Mouse (Mus musculus) mesoderm, embryonic 11.5 days (tissue): Measurements from ENCODE around the gene Sec23a.
"Not testable (repeated sequence)": the region's sequence is repeated elsewhere in the genome, so short reads cannot be mapped to it uniquely, and the experiment has no call there.

Source experiments
- DNase-seq: peaks from one replicate; pipeline ENCODE4 v3.0.0-alpha.2; 2012; ENCODE audit warnings: low read depth, low spot score

Gene Sec23a

DNA sequence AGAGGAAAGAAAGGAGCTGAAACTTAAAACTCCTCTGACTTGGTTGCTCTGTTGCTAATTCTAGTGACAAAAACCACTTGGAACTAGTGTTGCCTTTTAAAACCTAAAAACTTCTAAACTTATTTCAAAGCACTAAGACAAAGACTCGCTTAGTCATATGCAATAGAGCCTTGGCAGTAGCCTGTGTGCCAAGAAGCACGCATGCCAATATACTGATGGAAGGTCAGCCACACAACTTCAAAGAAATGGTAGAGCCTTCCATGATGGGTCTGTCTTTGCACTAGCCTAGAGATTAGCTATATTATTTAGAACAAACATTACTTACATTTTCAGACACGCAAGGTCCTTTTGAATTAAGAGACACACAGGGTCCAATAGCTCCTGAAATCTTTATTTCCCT is 26.1 kb downstream of the Sec23a start:
- no peak for DNase-seq

DNA sequence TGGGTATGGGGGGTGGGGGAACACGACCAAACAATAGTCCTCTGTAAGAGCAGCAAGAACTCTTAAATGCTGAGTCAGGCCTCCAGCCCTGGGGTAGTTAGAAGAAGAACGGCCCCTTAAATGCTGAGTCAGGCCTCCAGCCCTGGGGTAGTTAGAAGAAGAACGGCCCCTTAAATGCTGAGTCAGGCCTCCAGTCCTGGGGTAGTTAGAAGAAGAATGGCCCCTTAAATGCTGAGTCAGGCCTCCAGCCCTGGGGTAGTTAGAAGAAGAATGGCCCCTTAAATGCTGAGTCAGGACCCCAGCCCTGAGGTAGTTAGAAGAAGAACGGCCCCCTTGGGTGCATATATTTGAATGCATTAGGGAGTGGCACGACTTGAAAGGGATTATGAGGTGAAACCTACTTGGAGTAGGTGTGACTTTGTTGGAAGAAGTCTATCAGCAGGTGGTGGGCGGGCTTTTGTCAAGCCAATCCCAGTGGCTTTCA is 30.6 kb downstream of the Sec23a start:
- DNase-seq, result not testable (repeated sequence)

DNA sequence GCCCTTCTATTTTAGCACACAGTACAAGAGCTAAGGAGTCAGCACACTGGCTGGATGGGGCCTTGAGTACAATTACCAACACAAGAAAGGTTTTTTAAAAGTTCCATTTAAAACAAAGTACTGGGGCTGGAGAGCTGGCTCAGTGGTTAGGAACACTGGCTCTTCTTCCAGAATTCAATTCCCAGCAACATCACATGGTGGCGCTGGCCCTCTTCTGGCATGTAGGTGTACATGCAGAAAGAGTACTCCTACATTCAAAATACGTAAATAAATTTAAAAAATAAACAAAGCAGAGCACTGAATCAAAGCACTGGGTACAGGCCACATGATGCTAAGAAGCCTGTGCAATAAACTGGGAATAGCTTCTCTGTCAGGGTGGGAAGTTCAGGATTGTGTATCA is 34.9 kb downstream of the Sec23a start:
- no peak for DNase-seq

DNA sequence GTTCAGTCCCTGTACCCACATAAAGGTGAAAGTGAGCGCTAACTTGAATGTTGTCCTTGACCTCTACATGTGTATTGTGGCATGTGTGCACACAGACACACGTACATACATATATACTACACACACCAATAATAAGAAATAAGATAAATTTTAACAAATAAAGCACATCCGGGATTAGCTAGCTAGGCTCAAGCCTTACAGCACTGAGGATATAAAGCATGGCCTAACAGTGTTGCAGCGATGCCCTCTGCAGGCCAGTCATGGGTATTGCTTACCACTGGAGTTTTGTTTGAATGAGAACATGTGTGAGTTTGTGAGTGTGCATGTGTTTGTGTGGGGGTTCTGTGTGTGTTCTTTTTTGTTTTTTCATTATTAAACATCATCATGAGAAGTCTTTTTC is 47.2 kb downstream of the Sec23a start:
- DNase-seq, result peak; percentile 30

DNA sequence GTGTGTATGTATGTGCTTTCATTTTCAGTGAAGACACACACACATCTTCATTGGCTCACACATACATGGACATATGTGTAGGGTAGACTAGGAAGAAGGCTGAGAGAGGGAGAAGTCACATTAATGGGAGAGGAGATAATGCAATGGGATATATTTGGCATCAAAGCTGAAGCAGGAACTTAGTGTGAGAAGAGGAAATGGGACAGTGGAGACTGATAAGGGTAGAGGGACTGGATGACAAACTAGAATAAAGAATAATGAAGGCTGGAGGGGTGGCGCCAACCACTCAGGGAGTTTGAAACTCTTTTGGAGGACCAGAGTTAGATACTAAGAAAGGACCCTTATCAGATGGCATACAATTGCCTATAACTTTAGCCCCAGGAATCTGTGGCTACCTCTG is 51.0 kb downstream of the Sec23a start:
- DNase-seq, result no peak

GRCm38 (mm10) chr12:58956624-58957023 is 55.2 kb downstream of the Sec23a start:
- no peak for DNase-seq

DNA sequence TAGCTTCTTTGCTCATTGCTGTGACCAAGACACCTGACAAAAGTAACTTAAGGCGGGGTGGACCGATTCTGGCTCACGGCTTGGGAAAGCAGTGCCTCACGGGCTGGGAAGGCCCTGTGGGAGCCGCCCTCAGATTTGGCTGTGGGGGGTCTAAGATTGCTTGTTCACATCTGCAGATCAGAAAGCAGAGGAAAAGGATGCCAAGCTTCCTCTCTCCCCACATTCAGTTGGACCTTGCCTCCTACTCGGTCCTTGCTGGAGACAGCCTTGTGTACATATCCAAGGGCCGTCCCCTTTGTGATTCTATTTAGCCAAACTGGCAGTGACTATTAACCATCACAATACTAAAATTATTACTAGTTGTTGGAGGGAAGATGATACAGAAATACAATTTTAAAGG is 55.7 kb downstream of the Sec23a start:
- no peak for DNase-seq

DNA sequence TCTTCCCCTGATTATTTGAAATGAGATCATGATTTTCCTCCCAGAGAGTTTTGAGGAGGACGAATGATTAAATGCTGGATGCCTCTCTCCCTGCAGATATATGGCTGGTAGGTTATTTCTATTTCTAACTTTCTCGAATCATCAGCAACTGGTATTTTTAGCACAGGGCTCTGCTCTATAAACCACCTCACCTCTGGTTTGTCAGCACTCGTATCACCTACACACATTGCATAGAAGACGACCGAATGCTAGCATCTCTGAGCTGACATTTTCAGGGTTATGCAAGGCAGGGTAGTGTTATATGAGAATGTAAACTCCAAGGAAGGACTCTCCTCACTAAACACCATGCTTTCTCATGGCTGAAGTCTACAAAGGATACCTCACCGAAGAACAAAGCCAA is 63.9 kb downstream of the Sec23a start:
- DNase-seq, result no peak

- DNase-seq, result peak; percentile 54
Measured at GRCm38 (mm10) chr12:58947231-58947630, 64.6 kb downstream of the Sec23a start.

GRCm38 (mm10) chr12:58942544-58942943 is 69.3 kb downstream of the Sec23a start:
- DNase-seq, result no peak

DNA sequence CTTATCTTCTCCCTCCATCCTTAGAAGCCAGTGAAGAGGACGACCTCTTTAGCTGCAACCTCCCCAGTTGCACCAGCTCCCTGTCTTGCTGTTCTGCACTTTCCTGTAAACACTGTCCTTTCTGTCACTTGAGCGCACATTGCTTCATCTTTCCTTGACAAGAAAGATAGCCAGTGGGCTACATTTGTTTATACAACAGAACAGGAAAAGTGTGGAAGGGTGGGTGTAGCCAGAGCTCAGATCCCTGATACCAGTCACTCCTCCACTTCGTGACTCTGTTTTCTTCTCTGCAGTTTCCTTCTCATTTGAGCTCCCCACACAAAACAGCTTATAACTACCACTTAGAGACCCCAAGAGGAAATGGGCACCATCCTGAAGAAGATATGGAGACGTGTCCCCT is 77.2 kb downstream of the Sec23a start:
- DNase-seq, result no peak

DNA sequence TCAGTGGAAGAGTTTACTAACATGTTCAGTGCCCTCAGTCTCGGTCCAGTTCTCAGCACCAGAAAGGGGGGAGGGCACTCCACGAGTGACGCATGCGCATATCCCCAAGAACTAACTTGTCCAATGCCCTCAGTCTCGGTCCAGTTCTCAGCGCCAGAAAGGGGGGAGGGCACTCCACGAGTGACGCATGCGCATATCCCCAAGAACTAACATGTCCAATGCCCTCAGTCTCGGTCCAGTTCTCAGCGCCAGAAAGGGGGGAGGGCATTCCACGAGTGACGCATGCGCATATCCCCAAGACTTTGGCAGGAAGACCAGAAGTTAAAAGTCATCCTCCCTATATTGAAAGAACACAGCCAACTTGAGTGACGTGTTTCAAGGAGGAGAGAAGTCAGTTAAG is 86.8 kb downstream of the Sec23a start:
- no peak for DNase-seq

DNA sequence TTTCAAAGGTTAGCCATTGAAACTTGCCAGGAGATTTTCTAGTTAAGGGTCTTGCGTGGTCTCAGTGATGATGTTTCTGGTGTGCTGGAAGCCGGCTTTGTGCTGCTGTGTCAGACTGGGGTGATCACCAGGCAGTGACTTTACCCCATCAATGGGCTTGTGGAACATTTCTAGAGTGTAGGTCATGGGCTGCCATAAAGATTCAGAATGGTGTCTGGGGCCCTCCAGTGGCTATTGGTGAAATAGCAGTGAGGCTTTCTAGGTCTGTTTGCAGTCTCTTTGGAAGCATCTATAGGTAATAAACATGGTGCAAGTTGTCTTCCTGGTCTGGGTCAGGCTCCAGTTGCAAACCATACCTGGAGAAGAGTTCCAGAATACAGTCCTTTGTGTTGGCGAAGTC is 87.8 kb downstream of the Sec23a start:
- DNase-seq, result peak; percentile 15

GRCm38 (mm10) chr12:58920775-58921174 is 91.0 kb downstream of the Sec23a start:
- no peak for DNase-seq

DNA sequence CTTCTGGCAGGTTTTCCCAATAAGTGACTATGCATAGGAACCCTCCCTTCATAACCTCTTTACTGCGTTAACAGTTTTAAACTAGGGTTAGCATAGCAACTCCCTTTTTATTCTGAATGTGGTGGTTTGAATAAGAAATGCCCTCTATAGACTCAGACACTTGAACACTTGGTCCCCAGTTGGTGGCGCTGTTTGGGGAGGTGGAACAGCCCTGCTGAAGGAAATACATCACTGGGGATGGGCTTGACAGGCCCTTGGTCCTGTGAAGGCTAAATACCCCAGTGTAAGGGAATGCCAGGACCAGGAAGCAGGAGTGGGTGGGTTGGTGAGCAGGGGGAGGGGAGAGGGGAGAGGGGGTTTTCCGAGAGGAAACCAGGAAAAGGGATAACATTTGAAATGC is 92.3 kb downstream of the Sec23a start:
- peak; percentile 7 for DNase-seq

DNA sequence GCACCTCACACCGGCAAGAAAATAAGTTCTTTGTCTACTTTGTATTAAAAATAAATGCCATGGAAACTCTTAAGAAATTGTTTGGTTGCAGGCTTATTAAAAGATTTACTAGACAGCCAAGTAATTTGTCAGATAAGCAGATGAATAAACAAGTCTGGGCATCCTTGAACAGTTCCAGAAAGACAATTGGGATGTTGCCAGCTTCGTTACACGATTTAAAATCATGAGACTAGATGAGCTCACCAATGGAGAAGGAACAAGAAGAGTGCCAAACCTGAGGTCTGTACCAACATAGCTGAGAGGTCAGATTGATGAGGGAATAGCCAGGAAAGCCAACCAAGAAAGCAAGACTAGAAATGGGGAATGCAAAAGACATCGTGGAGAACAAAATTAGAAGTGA is 102.0 kb downstream of the Sec23a start:
- DNase-seq, result no peak
